Mouse (Mus musculus): ENCODE measurements around the gene Rnf123.
A peak's percentile ranks its signal among the peaks of the same experiment; 100 is the strongest.

Rnf123 gene

GRCm38 (mm10) chr9:108062142-108062541 lies 21.0 kb downstream of the Rnf123 start:
- no peak for DNase-seq (ENCODE audit: low read depth, low spot score)

DNA sequence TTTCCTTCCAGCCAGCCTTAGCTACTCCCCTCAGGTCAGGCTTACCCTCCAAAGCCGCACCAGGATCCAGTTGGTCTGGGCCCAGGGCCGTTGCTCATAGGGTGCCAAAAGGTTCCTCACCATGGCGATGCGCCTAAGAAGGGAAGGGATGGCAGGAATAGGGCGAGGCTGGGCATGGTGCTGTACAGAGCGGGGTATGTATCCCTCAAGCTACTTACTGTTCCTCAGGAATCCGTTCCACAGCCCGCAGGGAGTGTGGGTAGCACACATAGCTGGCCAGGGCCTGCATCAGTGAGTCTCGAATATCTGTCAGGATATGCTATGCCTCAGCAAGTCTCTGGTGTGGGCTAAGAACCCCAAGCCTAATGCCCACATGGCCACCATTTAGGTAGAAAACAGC lies 24.9 kb downstream of the Rnf123 start:
- DNase-seq (ENCODE audit: low read depth, low spot score), result no peak

DNA sequence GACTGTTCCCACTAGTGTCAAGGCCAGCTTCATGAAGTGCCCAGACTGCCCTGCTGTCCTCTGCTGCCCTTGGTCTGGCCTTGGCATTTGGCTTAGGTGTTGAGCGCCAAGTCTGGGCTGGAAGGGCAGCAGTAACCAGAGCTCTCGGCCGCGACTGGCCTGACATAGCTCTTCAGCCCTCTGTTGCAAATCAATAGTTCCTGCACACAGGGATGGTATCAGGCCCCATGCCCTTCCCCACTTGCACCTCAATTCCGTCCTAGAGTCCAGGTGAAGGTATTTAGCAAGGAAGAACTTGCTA lies 25.9 kb downstream of the Rnf123 start:
- no peak for DNase-seq (ENCODE audit: low read depth, low spot score)

GRCm38 (mm10) chr9:108056361-108057261 lies 26.5 kb downstream of the Rnf123 start:
- no peak for DNase-seq (ENCODE audit: low read depth, low spot score)

DNA sequence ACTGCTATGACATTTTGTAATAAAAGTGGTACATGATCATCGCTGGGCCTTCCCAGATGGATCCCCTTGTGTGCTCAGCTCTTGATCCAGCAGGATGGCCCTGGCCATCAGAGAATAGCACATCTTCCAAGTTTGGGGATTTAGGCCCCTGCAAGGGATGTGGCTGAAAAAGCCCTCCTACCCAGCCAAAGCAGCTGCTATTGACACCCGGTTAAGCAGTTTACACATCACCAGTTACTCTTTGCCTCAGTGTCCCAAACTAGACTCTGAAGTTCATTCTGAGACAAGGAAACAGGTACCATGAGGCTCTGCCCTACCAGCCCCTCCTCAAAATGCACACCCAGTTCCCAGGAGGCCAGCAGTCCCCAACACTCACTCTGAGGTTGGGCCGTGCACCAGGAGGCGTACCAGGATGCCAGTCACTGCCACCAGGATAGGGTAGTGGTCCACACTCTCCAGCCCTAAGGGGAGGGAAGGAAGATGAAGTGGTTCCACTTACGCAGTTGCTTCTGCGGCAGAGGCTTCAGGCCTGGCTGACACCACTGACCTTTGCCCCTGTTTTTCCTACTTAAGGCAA lies 27.4 kb downstream of the Rnf123 start:
- DNase-seq (ENCODE audit: low read depth, low spot score), result no peak

DNA sequence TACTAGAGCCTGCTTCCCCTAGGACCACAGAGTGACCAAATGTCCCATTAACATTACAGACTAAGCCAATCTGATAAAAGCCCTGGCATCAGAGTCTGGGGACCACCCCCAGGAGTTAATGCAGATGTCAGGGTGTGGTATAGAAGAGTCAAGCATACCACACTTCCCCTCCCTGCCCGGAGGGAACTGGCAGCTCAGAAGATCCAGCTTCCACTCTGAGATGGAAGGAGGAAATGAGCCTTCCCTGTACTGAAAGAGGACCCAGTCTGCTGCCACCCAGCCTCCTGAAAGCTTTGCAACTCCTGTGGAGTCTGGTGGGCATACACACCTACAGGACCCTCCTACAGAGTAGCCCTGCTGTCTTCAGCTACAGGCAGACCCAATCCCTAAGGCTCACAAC lies 28.1 kb downstream of the Rnf123 start:
- DNase-seq (ENCODE audit: low read depth, low spot score), result no peak

DNA sequence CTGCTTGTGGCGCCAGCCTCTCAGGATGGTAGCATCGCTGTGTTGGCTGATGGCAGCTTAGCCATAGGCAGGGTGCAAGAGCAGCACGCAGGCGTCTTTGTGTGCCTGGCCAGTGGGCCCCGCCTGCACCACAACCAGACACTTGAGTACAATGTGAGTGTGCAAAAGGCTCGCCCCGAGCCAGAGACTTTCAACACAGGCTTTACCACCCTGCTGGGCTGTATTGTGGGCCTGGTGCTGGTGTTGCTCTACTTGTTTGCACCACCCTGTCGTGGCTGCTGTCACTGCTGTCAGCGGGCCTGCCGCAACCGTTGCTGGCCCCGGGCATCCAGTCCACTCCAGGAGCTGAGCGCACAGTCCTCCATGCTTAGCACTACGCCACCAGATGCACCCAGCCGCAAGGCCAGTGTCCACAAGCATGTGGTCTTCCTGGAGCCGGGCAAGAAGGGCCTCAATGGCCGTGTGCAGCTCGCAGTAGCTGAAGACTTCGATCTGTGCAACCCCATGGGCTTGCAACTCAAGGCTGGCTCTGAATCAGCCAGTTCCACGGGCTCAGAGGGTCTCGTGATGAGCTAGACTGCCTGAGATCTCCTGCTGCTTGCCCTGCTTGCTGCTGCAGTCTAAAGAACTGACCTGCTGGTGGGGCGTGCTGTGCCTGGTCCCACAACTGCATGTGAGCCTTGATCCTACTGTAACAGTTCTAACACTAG lies 28.7 kb downstream of the Rnf123 start:
- DNase-seq (ENCODE audit: low read depth, low spot score), result no peak

- no peak for DNase-seq (ENCODE audit: low read depth, low spot score)
Measured at GRCm38 (mm10) chr9:108053665-108054225, 29.4 kb downstream of the Rnf123 start.

- DNase-seq (ENCODE audit: low read depth, low spot score), result peak; percentile 96
Measured at GRCm38 (mm10) chr9:108052885-108053664, 30.1 kb downstream of the Rnf123 start, which contains the start of gene Amigo3. Amigo3 (plus strand) TSS chr9:108053159.

DNA sequence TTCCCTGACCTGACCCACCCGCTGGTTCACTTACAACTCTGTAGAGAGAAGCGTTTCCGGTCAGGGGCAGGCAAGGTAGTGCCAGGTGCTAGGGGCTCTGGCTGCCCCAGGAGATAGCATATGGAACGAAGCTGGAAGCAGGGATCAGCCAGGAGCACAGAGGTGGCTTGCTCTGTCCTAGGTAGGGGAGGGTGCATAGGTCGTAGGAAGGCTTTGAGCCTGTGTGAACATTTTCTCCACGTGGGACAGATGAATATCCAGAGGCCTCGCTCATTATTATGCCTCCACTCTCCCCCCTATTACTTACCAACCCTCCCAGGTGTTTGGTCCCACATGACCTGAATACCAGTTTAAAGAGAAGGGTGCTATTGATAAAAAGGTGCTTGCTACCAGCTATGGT lies 30.7 kb downstream of the Rnf123 start:
- no peak for DNase-seq (ENCODE audit: low read depth, low spot score)

DNA sequence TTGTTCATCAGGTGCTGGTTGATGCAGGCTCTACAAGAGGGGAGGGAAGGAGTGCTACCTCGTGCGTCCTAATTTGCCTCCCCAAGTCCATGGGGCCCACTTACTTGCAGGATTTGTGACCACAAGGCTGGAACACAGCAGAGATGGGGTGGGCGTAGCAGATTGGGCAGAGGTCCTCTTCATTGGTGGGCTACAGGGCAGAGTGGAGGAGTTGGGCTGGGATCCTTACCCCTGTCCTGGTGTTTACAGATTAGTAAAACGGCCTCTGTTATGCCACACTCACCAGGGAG lies 31.3 kb downstream of the Rnf123 start:
- no peak for DNase-seq (ENCODE audit: low read depth, low spot score)

DNA sequence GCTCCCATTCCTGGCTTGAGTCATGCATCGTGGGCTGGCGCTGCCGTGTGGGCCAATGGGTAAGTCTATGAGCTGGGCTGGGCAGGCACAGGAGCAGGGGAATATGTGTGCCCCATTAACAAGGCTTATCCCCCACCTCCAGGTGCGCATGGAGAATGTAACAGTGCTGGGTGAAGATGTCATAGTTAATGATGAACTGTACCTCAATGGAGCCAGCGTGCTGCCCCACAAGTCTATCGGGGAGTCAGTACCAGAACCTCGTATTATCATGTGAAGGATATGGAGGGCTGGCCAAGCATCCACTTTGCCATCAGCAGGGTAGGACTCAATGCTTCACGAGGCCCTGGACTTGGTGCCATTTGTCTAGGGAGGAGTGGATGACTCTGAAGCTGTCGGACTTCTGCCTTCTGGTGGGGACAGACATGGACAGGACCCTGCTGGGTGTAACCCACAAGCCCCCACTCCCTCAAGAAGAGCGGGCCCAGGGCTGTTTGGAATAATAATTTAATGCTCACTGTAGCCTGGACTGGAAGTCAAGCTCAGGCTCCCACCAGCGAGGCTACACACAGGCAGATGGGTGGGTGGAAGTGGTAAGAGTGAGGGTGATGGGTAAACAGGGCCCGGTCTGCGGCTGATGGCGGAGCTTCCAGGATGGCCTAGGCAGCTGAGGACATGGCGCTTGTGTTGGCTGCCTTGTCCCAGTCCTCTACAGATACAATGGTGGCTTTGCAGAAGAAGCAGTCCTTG lies 31.8 kb downstream of the Rnf123 start:
- DNase-seq (ENCODE audit: low read depth, low spot score), result no peak

DNA sequence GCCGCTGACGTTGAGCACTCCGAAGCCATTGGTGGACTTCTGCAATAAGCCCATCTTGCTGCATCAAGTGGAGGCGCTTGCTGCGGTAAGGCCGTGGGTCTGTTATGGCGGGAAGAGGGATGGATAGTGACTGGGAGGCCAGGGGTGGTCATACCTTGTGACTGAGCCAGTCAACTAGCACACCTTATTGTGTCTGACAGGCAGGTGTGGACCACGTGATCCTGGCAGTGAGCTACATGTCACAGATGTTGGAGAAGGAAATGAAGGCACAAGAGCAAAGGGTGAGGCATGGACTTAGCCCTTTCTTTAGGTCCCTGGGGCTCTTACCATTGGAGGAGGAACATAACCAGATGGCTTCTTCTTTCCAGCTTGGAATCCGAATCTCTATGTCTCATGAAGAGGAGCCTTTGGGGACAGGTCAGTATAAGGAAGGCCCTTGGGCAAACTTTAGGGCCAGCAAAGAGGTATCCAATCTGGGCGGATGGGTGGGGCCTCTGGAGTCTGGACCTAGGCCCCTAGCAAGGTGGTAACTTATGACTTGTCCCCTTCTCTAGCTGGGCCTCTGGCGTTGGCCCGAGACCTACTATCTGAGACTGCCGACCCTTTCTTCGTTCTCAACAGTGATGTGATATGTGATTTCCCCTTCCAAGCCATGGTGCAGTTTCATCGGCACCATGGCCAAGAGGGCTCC lies 33.4 kb downstream of the Rnf123 start:
- DNase-seq (ENCODE audit: low read depth, low spot score), result peak; percentile 68

DNA sequence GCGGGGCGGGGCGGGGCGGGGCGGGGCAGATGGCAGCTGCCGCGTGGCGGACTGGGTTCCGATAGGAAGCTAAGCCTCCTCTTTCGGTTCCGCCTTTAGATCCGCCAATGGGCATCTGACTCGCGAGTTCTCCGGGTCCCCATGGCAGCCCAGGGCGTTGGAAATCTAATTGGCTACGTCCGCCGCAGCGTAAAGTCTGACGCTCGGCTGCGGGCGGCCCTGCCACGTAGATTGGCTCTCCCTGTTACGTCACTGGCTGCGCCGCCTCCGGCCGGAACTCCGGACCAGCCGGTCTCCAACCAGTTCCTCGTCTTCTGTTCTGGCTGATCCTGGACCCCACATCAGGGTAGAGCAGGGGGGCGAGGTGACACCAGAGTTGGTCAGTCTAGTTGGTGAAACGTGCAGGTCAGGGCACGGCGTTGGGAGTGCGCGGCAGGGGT lies 34.1 kb downstream of the Rnf123 start, which contains the start of gene Gmppb:
Gene Gmppb (plus strand): TSS at position 227 of the 440 bp plus-strand sequence.
- DNase-seq (ENCODE audit: low read depth, low spot score), result peak; percentile 98

GRCm38 (mm10) chr9:108048566-108048955 lies 34.6 kb downstream of the Rnf123 start:
- no peak for DNase-seq (ENCODE audit: low read depth, low spot score)

GRCm38 (mm10) chr9:108047601-108048565 lies 35.3 kb downstream of the Rnf123 start:
- DNase-seq (ENCODE audit: low read depth, low spot score), result no peak

DNA sequence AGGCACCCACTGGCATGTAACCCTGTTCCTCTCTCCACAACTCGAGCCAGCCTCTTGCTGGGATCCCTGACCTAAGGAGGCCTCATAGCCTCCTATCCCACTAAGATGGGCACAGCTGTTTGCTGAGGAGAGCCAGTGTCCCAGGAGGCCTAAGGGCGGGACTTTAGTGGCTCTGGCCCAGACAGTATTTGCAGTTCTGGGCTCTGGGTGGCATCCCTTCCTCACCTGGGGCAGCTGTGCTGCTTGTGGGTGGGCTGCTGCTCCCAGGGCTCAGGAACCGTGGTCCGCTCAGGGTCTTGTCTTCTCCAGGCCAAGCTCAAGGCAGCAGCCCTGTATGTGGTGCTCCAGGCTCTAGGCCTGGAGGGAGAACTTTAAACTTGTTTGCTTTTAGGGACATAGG lies 36.6 kb downstream of the Rnf123 start:
- no peak for DNase-seq (ENCODE audit: low read depth, low spot score)

DNA sequence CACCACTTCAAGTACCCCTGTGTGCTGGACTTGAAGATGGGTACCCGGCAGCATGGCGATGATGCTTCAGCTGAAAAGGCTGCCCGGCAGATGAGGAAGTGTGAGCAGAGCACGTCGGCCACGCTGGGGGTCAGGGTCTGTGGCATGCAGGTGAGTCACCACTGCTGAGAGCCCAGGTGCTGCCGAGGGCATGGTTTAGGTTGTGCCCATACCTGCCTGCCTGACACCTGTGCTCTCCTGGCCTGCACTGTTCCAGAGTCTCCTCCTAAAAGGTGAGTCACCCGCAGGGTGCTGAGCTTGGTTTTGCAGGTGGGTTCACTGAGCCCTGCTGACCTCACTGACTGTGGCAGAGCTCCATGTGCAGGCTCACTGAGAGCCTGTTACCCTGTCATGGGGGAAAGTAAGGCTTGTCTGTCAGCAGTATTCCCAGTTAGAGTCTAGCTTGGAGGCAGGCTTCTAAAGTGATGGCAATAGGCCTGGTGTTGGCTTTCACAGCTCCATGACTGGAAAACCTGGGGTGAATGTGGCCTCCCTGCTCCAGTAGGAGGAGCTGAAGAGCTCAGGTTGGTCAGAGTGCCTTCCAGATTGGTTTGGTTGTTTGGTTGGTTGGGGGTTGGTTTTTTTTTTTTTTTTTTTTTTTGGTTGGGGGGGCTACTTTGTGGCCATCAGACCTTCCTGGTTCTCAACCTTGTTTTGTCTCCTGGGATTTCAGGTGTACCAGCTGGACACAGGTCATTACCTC lies 38.2 kb downstream of the Rnf123 start:
- DNase-seq (ENCODE audit: low read depth, low spot score), result no peak
